Comparison of ENCODE assay signal across 9 mouse cellular contexts in the genomic region with DNA sequence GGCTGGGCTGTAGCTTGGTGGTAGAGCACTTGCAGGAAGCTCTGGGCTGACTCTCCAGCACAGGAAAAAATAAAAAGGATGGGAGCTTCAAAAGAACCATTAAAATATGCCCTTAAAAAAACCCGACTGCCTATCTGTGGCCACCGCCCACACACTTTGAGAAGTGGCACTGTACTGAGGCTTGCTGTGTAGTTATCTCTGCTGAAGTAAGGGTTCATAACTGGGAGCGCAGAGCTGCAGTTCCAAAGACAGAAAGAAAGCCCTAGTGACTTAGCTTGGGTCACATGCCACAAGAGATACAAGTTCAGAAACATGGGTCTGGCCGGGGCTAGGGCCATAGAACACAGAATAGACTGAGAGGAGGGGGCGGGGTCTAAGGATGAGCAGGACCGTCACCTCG. TPM values are rescaled to one million over a fixed set of nuclear protein-coding genes. Genes with fewer than 3 reads are reported as not detected.
DNase-seq lines count a peak whose midpoint lies in the region; ATAC-seq lines count a peak whose summit lies in the region.
"Had no signal": no experiment of that assay in that cellular context is flagged by ENCODE, and none has a peak within 500 bp of the region (broad histone marks: within the 10 kb centered on the region; RNA-seq: fewer than 3 reads in every experiment).

No protein-coding gene starts in this region.

- no peak for DNase-seq in heart, adult 11 months
- peak; percentile 50 for DNase-seq in spleen, adult 12 weeks (ENCODE audit: low spot score)
- DNase-seq in spleen, adult 18-20 months, result no peak
- DNase-seq in liver, embryonic 11.5 days (ENCODE audit: low spot score), result no peak
- no peak for DNase-seq in adrenal gland, postnatal 10 days
- DNase-seq in frontal cortex, postnatal 25 days (ENCODE audit: low spot score in 2 of 2), result no peak
- DNase-seq in layer of hippocampus, postnatal 36 days, result no peak

- peaks cover 53 to 85% of the 10 kb centered on the region in 2 experiments for H3K4me1 ChIP-seq in heart, embryonic 14.5 days (ENCODE audit: control insufficient read depth in 2 of 2, insufficient read depth in 2 of 2, low read length in 2 of 2)
- peaks cover 54% of the 10 kb centered on the region for H3K4me1 ChIP-seq in liver, embryonic 11.5 days (replicated peaks; ENCODE audit: control insufficient read depth, insufficient read depth, low read length)

- ATAC-seq in heart, embryonic 14.5 days (ENCODE audit: insufficient number of reproducible peaks, insufficient read depth, low FRiP score, low read depth), result no peak
- ATAC-seq in liver, embryonic 11.5 days (replicated peaks; ENCODE audit: low FRiP score), result peak; percentile 87

- WGBS in heart, embryonic 14.5 days, result 22% methylated on average over 7 of the region's 7 CpGs
- 68% methylated on average over 7 of the region's 7 CpGs for WGBS in liver, embryonic 11.5 days

- peak overlapping the region; percentile 55 for H3K4me2 ChIP-seq in heart, embryonic 14.5 days (ENCODE audit: low read length)
- peak overlapping the region; percentile 53 for H3K4me2 ChIP-seq in liver, embryonic 11.5 days
- H3K4me2 ChIP-seq: neural tube, embryonic 12.5 days had no signal

- H3K27ac ChIP-seq in heart, embryonic 14.5 days (replicated peaks in 1 of 2; ENCODE audit: control insufficient read depth in 1 of 2, insufficient read depth in 1 of 2, low read depth in 2 of 2, low read length in 2 of 2), result peak overlapping the region; percentile 93 to 96
- H3K27ac ChIP-seq in liver, embryonic 11.5 days (ENCODE audit: low read depth, low read length), result peak overlapping the region; percentile 60
- H3K27ac ChIP-seq: neural tube, embryonic 12.5 days had no signal

- peaks cover 19% of the 10 kb centered on the region for H3K36me3 ChIP-seq in heart, embryonic 14.5 days (ENCODE audit: control insufficient read depth, insufficient read depth, low read length)
- H3K36me3 ChIP-seq in liver, embryonic 11.5 days (ENCODE audit: control insufficient read depth, insufficient read depth, low read length), result no peaks in the 10 kb centered on the region; the same call in 1 of the 2 replicates
- H3K36me3 ChIP-seq: neural tube, embryonic 12.5 days had no signal

- H3K9me3 ChIP-seq in heart, embryonic 14.5 days (ENCODE audit: control insufficient read depth, low read length), result no peaks in the 10 kb centered on the region
- H3K9me3 ChIP-seq in liver, embryonic 11.5 days (ENCODE audit: control insufficient read depth, low read length), result no peaks in the 10 kb centered on the region
- H3K9me3 ChIP-seq: neural tube, embryonic 12.5 days had no signal

- no peaks in the 10 kb centered on the region for H3K27me3 ChIP-seq in heart, embryonic 14.5 days (ENCODE audit: control insufficient read depth, insufficient read depth, low read length)
- no peaks in the 10 kb centered on the region for H3K27me3 ChIP-seq in liver, embryonic 11.5 days (replicated peaks; ENCODE audit: control insufficient read depth, insufficient read depth, low read length)
- H3K27me3 ChIP-seq: neural tube, embryonic 12.5 days had no signal

- H3K4me3 ChIP-seq in heart, embryonic 14.5 days (ENCODE audit: control insufficient read depth in 1 of 2, insufficient read depth in 1 of 2, low read depth in 1 of 2, low read length in 2 of 2), result peak overlapping the region in 1 of 2 experiments; percentile 10; a peak in 2 of 4 replicates
- H3K4me3 ChIP-seq in liver, embryonic 11.5 days (ENCODE audit: low read depth, low read length), result no peak overlapping the region
- H3K4me3 ChIP-seq: neural tube, embryonic 12.5 days had no signal

- H3K9ac ChIP-seq in heart, embryonic 14.5 days (ENCODE audit: low read length), result peak overlapping the region; percentile 57; the same call in 1 of the 2 replicates
- peak overlapping the region; percentile 23; the same call in 1 of the 2 replicates for H3K9ac ChIP-seq in liver, embryonic 11.5 days (ENCODE audit: low read depth, low read length)
- H3K9ac ChIP-seq: neural tube, embryonic 12.5 days had no signal

RNA-seq across cellular contexts. Expression of gene 2310022B05Rik, which starts 5.2 kb away (rescaled TPM):
- polyA plus RNA-seq in heart, embryonic 14.5 days (2014; fragmentation: Nextera tagmentation; extraction: Ambion mirVana), result 64.1 and 66.2 TPM in 2 replicates
- 16.3 and 17.5 TPM in 2 replicates for polyA plus RNA-seq in liver, embryonic 11.5 days (2014; fragmentation: Nextera tagmentation; extraction: Ambion mirVana)
- 10 to 100 TPM; 42.5 to 43.2 TPM for total RNA-seq in adrenal gland, postnatal 10 days (2021)
- total RNA-seq in layer of hippocampus, postnatal 36 days (2021), result 10 to 100 TPM; 71.9 to 76.2 TPM
